Mouse (Mus musculus) lung, embryonic 15.5 days (tissue): ENCODE data around the gene Naaladl1. TPM values are rescaled to one million over a fixed set of nuclear protein-coding genes. Genes with fewer than 3 reads are reported as not detected.
A peak's percentile ranks its signal among the peaks of the same experiment; 100 is the strongest.

ENCODE experiments used
- ATAC-seq: fragments of 200-750 bp; cut with Nextera tagmentation; 2 replicates; pipeline ENCODE4 v1.8.0; 2017; ENCODE audit warnings: moderate number of reproducible peaks, borderline replicate concordance; ENCODE audit not compliant: low FRiP score, low TSS enrichment; ENCODE audit errors: extremely low read depth
- H3K27ac ChIP-seq: fragments of 300-500 bp; sonication (generic); 2 replicates; pipeline ENCODE4 v1.5.1; 2015; ENCODE audit warnings: moderate library complexity, mild to moderate bottlenecking, inconsistent platforms
- H3K27me3 ChIP-seq: fragments of 300-500 bp; sonication (generic); 2 replicates; pipeline ENCODE4 v1.6.1; 2015; ENCODE audit warnings: inconsistent platforms
- H3K36me3 ChIP-seq: fragments of 300-500 bp; sonication (generic); 2 replicates; pipeline ENCODE4 v1.6.1; 2015; ENCODE audit warnings: inconsistent platforms
- H3K4me1 ChIP-seq: fragments of 300-500 bp; sonication (generic); 2 replicates; pipeline ENCODE4 v1.6.1; 2015; ENCODE audit warnings: inconsistent platforms
- H3K4me2 ChIP-seq: fragments of 300-500 bp; sonication (generic); 2 replicates; pipeline ENCODE4 v1.6.1; 2015; ENCODE audit warnings: inconsistent platforms, mild to moderate bottlenecking, moderate library complexity
- H3K4me3 ChIP-seq: fragments of 300-500 bp; sonication (generic); 2 replicates; pipeline ENCODE4 v1.5.1; 2015; ENCODE audit warnings: mild to moderate bottlenecking, inconsistent platforms
- H3K9ac ChIP-seq: fragments of 300-500 bp; sonication (generic); 2 replicates; pipeline ENCODE4 v1.6.1; 2015; ENCODE audit warnings: inconsistent platforms
- H3K9me3 ChIP-seq: fragments of 300-500 bp; sonication (generic); 2 replicates; pipeline ENCODE4 v1.6.1; 2016; ENCODE audit warnings: inconsistent platforms
- WGBS: fragments of 180-500 bp; shearing (Covaris S2); methylation state at CpG from one replicate; pipeline ENCODE4 v1.1.7; 2015; 5-methylcytosine and 5-hydroxymethylcytosine counted together
- polyA plus RNA-seq: library from polyadenylated mRNA; unstranded; fragments of >200 nt; fragmentation: Nextera tagmentation; extraction: Ambion mirVana; gene quantifications from 2 replicates; pipeline ENCODE4 v1.2.1, GENCODE M21; 2015

Gene Naaladl1
- polyA plus RNA-seq, 1 experiment from 2014 or later = 0.41 TPM

DNA sequence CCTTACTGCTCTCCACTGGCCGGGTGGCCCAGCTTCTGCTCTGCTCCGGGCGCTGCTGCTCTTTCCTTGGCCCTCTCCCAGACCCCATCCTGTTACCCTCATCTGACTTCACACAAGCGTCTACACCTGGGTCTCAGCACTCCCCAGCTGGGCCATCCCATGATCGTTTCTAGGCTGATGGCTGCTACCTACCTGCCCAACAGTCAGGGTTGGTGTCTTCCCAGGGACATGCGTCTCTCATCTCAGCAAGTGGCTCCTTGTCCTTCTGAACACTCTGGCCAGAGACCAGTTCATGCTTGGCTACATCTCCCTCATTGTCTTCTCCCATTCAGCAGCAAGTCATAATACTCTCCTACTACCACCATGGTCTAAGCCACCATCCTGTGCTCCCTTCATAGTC is 34.1 kb downstream of the Naaladl1 start:
- H3K36me3 ChIP-seq = peaks cover 21% of the 10 kb centered on the region
- peak overlapping the region; percentile 79 for H3K4me3 ChIP-seq
- H3K9ac ChIP-seq = peak overlapping the region; percentile 85; the same call in 1 of the 2 replicates
- no peak for ATAC-seq
- no peak overlapping the region for H3K27ac ChIP-seq
- WGBS = 91% methylated on average over 6 of the region's 6 CpGs
- peaks cover 16% of the 10 kb centered on the region for H3K4me1 ChIP-seq
- peak overlapping the region; percentile 82 for H3K4me2 ChIP-seq
- no peaks in the 10 kb centered on the region for H3K27me3 ChIP-seq
- no peaks in the 10 kb centered on the region for H3K9me3 ChIP-seq

DNA sequence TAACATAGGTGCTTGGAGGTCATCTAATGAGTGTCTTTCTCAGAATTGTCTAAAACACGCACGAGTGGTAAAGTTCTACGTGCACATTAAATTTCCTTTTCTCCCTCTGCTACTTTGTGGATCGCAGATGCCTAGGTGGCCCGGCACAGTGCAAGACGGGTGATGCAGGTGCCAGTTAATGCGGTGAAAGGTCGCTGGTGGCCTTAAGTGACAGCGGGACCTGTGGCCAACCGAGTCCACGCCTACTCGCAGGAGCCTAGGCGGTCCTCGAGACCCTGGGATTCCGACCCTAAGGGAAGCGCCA is 34.7 kb downstream of the Naaladl1 start:
- Histone ChIP-seq H3K27me3 (no peaks in the 10 kb centered on the region), H3K9me3 (no peaks in the 10 kb centered on the region), H3K36me3 (peaks cover 20% of the 10 kb centered on the region), H3K4me3 (peak overlapping the region; percentile 79), H3K4me1 (peaks cover 16% of the 10 kb centered on the region), H3K4me2 (peak overlapping the region; percentile 82), H3K9ac (peak overlapping the region; percentile 85), H3K27ac (peak overlapping the region; percentile 95)
- ATAC-seq = no peak
- 6% methylated on average over 16 of the region's 16 CpGs for WGBS

DNA sequence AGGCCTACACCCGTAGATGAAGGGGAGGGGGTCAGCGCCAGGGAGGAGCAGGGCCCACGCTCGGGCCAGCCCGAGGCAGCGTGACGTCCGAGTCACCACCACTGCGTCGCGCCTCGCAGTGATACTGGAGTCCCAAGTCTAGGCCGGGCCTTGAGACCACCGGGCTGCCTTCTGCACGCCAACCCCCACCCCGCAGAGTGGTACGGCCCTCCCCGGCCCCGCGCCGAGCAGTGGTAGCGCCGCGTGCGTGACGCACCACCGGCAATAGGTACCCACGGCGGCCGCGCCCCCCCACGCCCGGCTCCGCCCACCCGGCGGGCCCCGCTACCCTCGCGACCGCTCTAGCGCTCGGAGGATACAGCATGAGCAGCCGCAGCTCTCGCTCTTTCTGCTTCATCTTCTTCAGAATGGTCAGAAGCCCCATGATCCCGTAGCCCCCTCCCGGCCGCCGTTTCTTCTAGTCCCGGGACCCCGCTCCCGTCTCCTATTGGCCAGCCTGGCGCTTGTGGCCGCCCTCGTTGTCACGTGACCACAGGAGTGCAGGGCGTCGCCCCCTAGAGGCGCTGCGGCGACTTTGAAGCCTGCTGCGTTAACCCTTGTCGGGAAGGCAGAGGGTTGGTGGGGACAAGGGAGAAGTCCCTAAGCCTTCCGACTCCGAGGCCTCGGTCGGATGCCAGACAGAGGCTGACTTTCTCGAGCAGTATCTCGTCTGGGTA is 35.3 kb downstream of the Naaladl1 start, which contains the start of gene Batf2:
TSS of gene Batf2 (plus strand) at position 306 of the 716 bp plus-strand sequence.
- Histone ChIP-seq H3K36me3 (peaks cover 15% of the 10 kb centered on the region), H3K9me3 (no peaks in the 10 kb centered on the region), H3K4me2 (peak within 1 kb of the TSS; percentile 82), H3K4me3 (peak within 1 kb of the TSS; percentile 79), H3K4me1 (peaks cover 16% of the 10 kb centered on the region), H3K9ac (peak within 1 kb of the TSS; percentile 85), H3K27ac (peak within 1 kb of the TSS; percentile 95), H3K27me3 (no peaks in the 10 kb centered on the region)
- ATAC-seq = peak; percentile 94
- under 1% methylated on average over 68 of the region's 68 CpGs for whole genome bisulfite sequencing

DNA sequence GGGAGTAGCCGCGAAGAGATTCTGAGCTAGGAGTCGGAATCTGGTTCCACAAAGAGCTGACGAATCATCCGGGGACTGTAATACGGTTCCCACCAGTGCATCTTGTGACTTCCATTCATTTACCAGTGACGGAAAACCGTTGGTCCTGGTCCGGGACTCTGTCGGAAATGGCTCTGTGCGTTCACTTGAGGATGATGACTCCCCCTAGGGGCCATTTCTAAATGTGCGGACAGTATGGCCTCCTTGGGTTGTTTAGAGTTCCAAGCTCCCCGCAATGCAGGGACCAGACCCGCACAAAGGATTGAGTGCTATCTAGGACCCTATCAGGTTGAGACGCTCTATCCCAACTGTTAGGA is 35.8 kb downstream of the Naaladl1 start, which contains the start of gene Arl2:
TSS of gene Arl2 (minus strand) at position 155 of the 356 bp plus-strand sequence.
- WGBS = 1% methylated on average over 15 of the region's 15 CpGs

DNA sequence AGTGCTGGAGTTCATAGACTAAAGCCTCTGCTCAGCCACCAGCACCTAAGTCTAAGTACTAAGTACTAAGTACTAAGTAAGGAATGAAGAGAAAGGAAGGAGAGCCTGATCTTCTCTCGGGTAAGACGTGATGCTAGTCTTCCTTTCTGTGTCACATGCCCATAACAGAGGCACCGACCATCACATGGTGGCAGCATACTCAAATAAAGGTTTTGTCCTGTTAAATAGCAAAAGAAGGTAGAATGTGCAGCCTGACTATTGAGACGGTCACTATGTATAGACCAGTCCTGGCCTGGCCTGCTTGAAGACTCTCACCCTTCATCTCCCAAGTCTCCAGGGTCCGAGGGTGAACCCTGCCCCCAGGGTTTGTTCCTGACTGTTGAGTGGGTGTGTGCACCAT is 39.3 kb downstream of the Naaladl1 start:
- 60% methylated on average over 5 of the region's 5 CpGs for WGBS
- Histone ChIP-seq H3K27me3 (no peaks in the 10 kb centered on the region), H3K36me3 (no peaks in the 10 kb centered on the region), H3K9me3 (no peaks in the 10 kb centered on the region), H3K4me2 (no peak overlapping the region), H3K9ac (no peak overlapping the region), H3K4me3 (no peak overlapping the region), H3K4me1 (peaks cover 12% of the 10 kb centered on the region), H3K27ac (no peak overlapping the region)
- no peak for ATAC-seq

More for the DNA sequence above, 35.8 kb downstream of the Naaladl1 start, which contains the start of gene Arl2:
- H3K27ac ChIP-seq = peak within 1 kb of the TSS; percentile 95
- H3K36me3 ChIP-seq = peaks cover 11% of the 10 kb centered on the region
- no peaks in the 10 kb centered on the region for H3K9me3 ChIP-seq
- H3K4me3 ChIP-seq = peak within 1 kb of the TSS; percentile 79
- peak; percentile 73 for ATAC-seq
- H3K4me2 ChIP-seq = peak within 1 kb of the TSS; percentile 82
- peak within 1 kb of the TSS; percentile 85 for H3K9ac ChIP-seq
- peaks cover 16% of the 10 kb centered on the region for H3K4me1 ChIP-seq
- H3K27me3 ChIP-seq = no peaks in the 10 kb centered on the region

DNA sequence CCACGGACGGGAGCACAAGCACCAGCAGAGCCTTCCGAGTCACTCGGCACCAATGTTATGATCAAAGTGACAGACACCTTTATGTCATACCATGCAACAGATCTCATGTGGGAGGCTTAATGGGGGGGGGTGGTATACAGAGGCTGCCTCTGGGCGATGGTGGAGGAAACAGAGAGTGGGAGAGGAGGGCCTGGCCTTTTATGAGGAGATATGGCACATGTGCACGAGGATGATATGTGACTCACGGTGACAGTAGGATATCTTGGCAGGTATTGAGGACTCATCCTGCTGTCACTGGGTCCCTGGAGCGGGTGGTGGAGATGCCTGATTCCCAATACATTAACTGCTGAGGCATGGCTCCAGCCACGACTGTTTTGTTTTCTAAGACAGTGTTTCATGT is 49.6 kb downstream of the Naaladl1 start:
- no peak overlapping the region for H3K4me2 ChIP-seq
- WGBS = 76% methylated on average over 9 of the region's 9 CpGs
- H3K9ac ChIP-seq = no peak overlapping the region
- H3K9me3 ChIP-seq = no peaks in the 10 kb centered on the region
- no peaks in the 10 kb centered on the region for H3K36me3 ChIP-seq
- no peaks in the 10 kb centered on the region for H3K4me1 ChIP-seq
- H3K27ac ChIP-seq = no peak overlapping the region
- H3K27me3 ChIP-seq = no peaks in the 10 kb centered on the region
- ATAC-seq = no peak
- no peak overlapping the region for H3K4me3 ChIP-seq

DNA sequence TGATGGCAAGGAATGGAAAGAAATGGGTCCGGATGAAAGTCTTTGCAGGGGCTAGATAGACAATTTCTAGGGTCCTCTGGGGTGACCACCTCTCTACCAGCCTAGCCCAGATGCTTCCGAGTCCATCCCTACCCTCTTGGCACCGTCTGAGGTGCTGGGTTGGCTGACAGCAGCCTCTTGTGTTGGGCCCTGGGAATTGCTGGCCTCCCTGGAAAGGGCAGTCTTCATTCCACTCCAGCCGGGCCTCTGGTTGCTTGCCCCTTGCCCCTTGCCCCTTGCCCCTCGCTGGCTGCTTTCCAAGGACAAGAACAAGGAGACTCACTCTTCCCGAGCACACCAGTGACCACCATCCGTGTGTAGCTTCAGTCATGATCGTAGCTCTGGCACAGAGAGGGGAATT is 50.8 kb downstream of the Naaladl1 start:
- 58% methylated on average over 8 of the region's 8 CpGs for WGBS
- Histone ChIP-seq H3K9me3 (no peaks in the 10 kb centered on the region), H3K36me3 (no peaks in the 10 kb centered on the region), H3K4me2 (no peak overlapping the region), H3K4me1 (no peaks in the 10 kb centered on the region), H3K27me3 (no peaks in the 10 kb centered on the region), H3K27ac (no peak overlapping the region), H3K9ac (no peak overlapping the region), H3K4me3 (no peak overlapping the region)
- ATAC-seq = no peak

DNA sequence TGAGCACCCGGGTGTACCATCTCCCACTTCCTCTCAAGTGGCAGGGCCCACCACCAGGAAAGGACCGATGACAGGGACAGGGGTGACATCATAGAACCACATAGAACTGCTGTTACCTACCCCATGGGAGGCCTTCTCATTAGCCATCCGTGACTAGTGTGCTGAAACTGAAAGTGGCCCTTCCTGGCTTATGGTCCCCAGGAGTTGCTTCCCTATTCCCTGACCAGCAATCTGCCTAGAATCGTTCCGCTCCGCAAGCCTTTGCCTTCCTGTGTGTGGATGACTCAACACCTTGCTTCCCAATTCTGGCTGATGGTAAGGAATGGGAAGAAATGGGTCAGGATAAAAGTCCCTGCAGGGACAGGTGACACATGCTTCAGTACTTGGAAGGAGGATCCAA is 51.6 kb downstream of the Naaladl1 start:
- Histone ChIP-seq H3K4me2 (no peak overlapping the region), H3K4me1 (no peaks in the 10 kb centered on the region), H3K9ac (no peak overlapping the region), H3K27me3 (no peaks in the 10 kb centered on the region), H3K4me3 (no peak overlapping the region), H3K36me3 (no peaks in the 10 kb centered on the region), H3K9me3 (no peaks in the 10 kb centered on the region), H3K27ac (no peak overlapping the region)
- ATAC-seq = no peak
- 70% methylated on average over 6 of the region's 6 CpGs for WGBS

DNA sequence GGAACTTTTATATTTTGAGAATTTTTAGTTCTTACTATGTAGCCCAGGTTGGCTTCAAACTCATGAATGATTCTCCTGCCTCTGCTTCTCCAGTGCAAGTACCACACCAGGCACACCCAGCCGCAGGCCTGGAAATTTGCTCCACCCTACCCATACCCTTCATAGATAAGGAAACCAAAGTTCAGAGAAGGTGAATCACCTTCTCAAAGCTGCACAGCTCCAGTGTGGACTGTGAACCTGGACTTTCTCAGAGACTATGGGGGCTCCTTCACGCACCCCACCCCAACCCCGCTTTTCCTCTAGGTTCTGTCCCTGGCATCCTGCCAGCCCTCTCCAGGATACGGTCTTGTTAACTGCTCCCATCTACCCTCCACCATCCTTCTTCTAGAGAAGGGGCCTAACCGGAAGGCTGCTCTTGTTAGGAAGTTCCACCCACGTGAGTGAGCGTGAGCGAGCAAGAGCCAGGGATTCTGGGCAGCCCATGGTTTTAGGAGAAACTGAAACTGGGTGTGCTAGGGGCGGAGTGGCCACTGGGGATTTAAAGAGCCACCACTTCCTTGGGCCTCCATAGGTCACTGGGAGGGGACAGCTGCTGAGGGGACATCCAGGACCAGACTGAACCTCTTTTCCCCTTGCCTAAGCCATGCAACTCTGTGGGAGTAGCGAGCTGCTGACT is 58.4 kb downstream of the Naaladl1 start:
- H3K9me3 ChIP-seq = no peaks in the 10 kb centered on the region
- H3K9ac ChIP-seq = no peak overlapping the region
- no peaks in the 10 kb centered on the region; the same call in 1 of the 2 replicates for H3K4me1 ChIP-seq
- ATAC-seq = no peak
- H3K4me3 ChIP-seq = no peak overlapping the region
- no peaks in the 10 kb centered on the region for H3K27me3 ChIP-seq
- H3K36me3 ChIP-seq = no peaks in the 10 kb centered on the region
- no peak overlapping the region for H3K27ac ChIP-seq
- WGBS = 43% methylated on average over 10 of the region's 10 CpGs
- H3K4me2 ChIP-seq = peak overlapping the region; percentile 17; the same call in 1 of the 2 replicates

Other genes starting within 250 kb of the Naaladl1 start
- 50.7 and 53.0 TPM in 2 replicates for gene Frmd8, start 230.5 kb upstream of the Naaladl1 start, polyA plus RNA-seq
- gene Slc25a45, start 228.0 kb upstream of the Naaladl1 start, polyA plus RNA-seq = 4.2 and 5.6 TPM in 2 replicates
- 3.2 and 3.6 TPM in 2 replicates for gene Tigd3, start 211.6 kb upstream of the Naaladl1 start, polyA plus RNA-seq
- gene Dpf2, start 192.8 kb upstream of the Naaladl1 start, polyA plus RNA-seq = 142 and 147 TPM in 2 replicates
- 12.0 and 14.1 TPM in 2 replicates for gene Cdc42ep2, start 181.0 kb upstream of the Naaladl1 start, polyA plus RNA-seq
- gene Pola2, start 141.6 kb upstream of the Naaladl1 start, polyA plus RNA-seq = 72.3 and 75.3 TPM in 2 replicates
- gene Slc22a20, start 119.6 kb upstream of the Naaladl1 start, polyA plus RNA-seq = not detected in 2 replicates
- 8.8 and 11.6 TPM in 2 replicates for gene Capn1, start 89.9 kb upstream of the Naaladl1 start, polyA plus RNA-seq
- gene Syvn1, start 59.2 kb upstream of the Naaladl1 start, polyA plus RNA-seq = 24.3 and 25.8 TPM in 2 replicates
- 75.8 and 76.2 TPM in 2 replicates for gene Mrpl49, start 48.0 kb upstream of the Naaladl1 start, polyA plus RNA-seq
- 709 and 773 TPM in 2 replicates for gene Fau, start 47.9 kb upstream of the Naaladl1 start, polyA plus RNA-seq
- gene Znhit2, start 44.6 kb upstream of the Naaladl1 start, polyA plus RNA-seq = 33.5 and 33.8 TPM in 2 replicates
- 10.4 and 13.9 TPM in 2 replicates for gene Tm7sf2, start 37.4 kb upstream of the Naaladl1 start, polyA plus RNA-seq
- gene Vps51, start 28.6 kb upstream of the Naaladl1 start, polyA plus RNA-seq = 71.6 and 77.5 TPM in 2 replicates
- not detected in 2 replicates for gene Tmem262, start 25.7 kb upstream of the Naaladl1 start, polyA plus RNA-seq
- 1.1 and 1.5 TPM in 2 replicates for gene Gm28374, start 23.5 kb upstream of the Naaladl1 start, polyA plus RNA-seq
- gene Zfpl1, start 20.8 kb upstream of the Naaladl1 start, polyA plus RNA-seq = 74.0 and 78.4 TPM in 2 replicates
- gene Cdca5, start 20.8 kb upstream of the Naaladl1 start, polyA plus RNA-seq = 47.2 and 48.1 TPM in 2 replicates
- gene AC131692.1, start 11.4 kb upstream of the Naaladl1 start, polyA plus RNA-seq = 0.21 and 0.26 TPM in 2 replicates
- gene Sac3d1, start 12.9 kb downstream of the Naaladl1 start, polyA plus RNA-seq = 48.6 and 49.8 TPM in 2 replicates
- 33.1 TPM in 2 replicates for gene Snx15, start 22.5 kb downstream of the Naaladl1 start, polyA plus RNA-seq
- 0.42 and 0.56 TPM in 2 replicates for gene Batf2, start 35.2 kb downstream of the Naaladl1 start, polyA plus RNA-seq
- 96.9 and 106 TPM in 2 replicates for gene Arl2, start 35.8 kb downstream of the Naaladl1 start, polyA plus RNA-seq
- not detected in 2 replicates for gene Majin, start 78.6 kb downstream of the Naaladl1 start, polyA plus RNA-seq
- 0.48 TPM in 1 of 2 replicates, not detected in the other for gene Gpha2, start 120.6 kb downstream of the Naaladl1 start, polyA plus RNA-seq
- 17.1 and 19.2 TPM in 2 replicates for gene Ppp2r5b, start 130.1 kb downstream of the Naaladl1 start, polyA plus RNA-seq
- 8.9 and 9.3 TPM in 2 replicates for gene Atg2a, start 135.9 kb downstream of the Naaladl1 start, polyA plus RNA-seq
- 66.7 and 76.1 TPM in 2 replicates for gene Ehd1, start 170.9 kb downstream of the Naaladl1 start, polyA plus RNA-seq
- 0.77 and 0.92 TPM in 2 replicates for gene Cdc42bpg, start 200.7 kb downstream of the Naaladl1 start, polyA plus RNA-seq
- 82.6 and 85.7 TPM in 2 replicates for gene Men1, start 229.2 kb downstream of the Naaladl1 start, polyA plus RNA-seq
- 19.2 and 22.9 TPM in 2 replicates for gene Map4k2, start 235.4 kb downstream of the Naaladl1 start, polyA plus RNA-seq